Mouse (Mus musculus) stomach, embryonic 15.5 days (tissue): Measurements from ENCODE around the gene Myl4. TPM values are rescaled to one million over a fixed set of nuclear protein-coding genes. Genes with fewer than 3 reads are reported as not detected.
"Not testable (repeated sequence)": the region's sequence is repeated elsewhere in the genome, so short reads cannot be mapped to it uniquely, and the experiment has no call there.

Experiments
- ATAC-seq: fragments of 200-750 bp; cut with Nextera tagmentation; 2 replicates; pipeline ENCODE4 v1.8.0; 2017; ENCODE audit warnings: low read depth, moderate number of reproducible peaks, moderate TSS enrichment; ENCODE audit not compliant: insufficient read depth, low FRiP score
- H3K27ac ChIP-seq: fragments of 300-500 bp; sonication (generic); 2 replicates; pipeline ENCODE4 v1.5.1; 2015; ENCODE audit warnings: mild to moderate bottlenecking, inconsistent platforms
- H3K27me3 ChIP-seq: fragments of 300-500 bp; sonication (generic); replicated peaks from 2 replicates; pipeline ENCODE4 v1.6.1; 2015; ENCODE audit warnings: inconsistent platforms
- H3K36me3 ChIP-seq: fragments of 300-500 bp; sonication (generic); 2 replicates; pipeline ENCODE4 v1.6.1; 2015; ENCODE audit warnings: inconsistent platforms
- H3K4me1 ChIP-seq: fragments of 300-500 bp; sonication (generic); 2 replicates; pipeline ENCODE4 v1.6.1; 2015; ENCODE audit warnings: inconsistent platforms
- H3K4me2 ChIP-seq: fragments of 300-500 bp; sonication (generic); 2 replicates; pipeline ENCODE4 v1.6.1; 2015; ENCODE audit warnings: mild to moderate bottlenecking, inconsistent platforms
- H3K4me3 ChIP-seq: fragments of 300-500 bp; sonication (generic); replicated peaks from 2 replicates; pipeline ENCODE4 v1.5.1; 2015; ENCODE audit warnings: inconsistent platforms
- H3K9ac ChIP-seq: fragments of 300-500 bp; sonication (generic); 2 replicates; pipeline ENCODE4 v1.6.1; 2015; ENCODE audit warnings: inconsistent platforms
- H3K9me3 ChIP-seq: fragments of 300-500 bp; sonication (generic); 2 replicates; pipeline ENCODE4 v1.6.1; 2016; ENCODE audit warnings: inconsistent platforms
- WGBS: fragments of 180-500 bp; shearing (Covaris S2); methylation state at CpG from one replicate; pipeline ENCODE4 v1.1.7; 2015; 5-methylcytosine and 5-hydroxymethylcytosine counted together
- polyA plus RNA-seq: library from polyadenylated mRNA; unstranded; fragments of >200 nt; fragmentation: Nextera tagmentation; extraction: Ambion mirVana; gene quantifications from 2 replicates; pipeline ENCODE4 v1.2.1, GENCODE M21; 2015

The Myl4 gene
- 7.8 and 11.8 TPM in 2 replicates for polyA plus RNA-seq

GRCm38 (mm10) chr11:104550406-104550974, at the start of gene Myl4, which contains the start of gene Cdc27:
Gene Myl4, plus strand, starts transcription at chr11:104550663.
Gene Cdc27, minus strand, starts transcription at chr11:104550620.
- no peaks in the 10 kb centered on the region for H3K36me3 ChIP-seq
- H3K9me3 ChIP-seq: no peaks in the 10 kb centered on the region
- no peaks in the 10 kb centered on the region for H3K27me3 ChIP-seq
- peak within 1 kb of the TSS; percentile 89 for H3K9ac ChIP-seq
- peak within 1 kb of the TSS; percentile 79 for H3K4me3 ChIP-seq
- H3K4me1 ChIP-seq: peaks cover 2% of the 10 kb centered on the region; the same call in 1 of the 2 replicates
- peak within 1 kb of the TSS; percentile 65 for H3K4me2 ChIP-seq
- peak within 1 kb of the TSS; percentile 89 for H3K27ac ChIP-seq
- ATAC-seq: peak; percentile 95
- WGBS: under 1% methylated on average over 35 of the region's 35 CpGs

- Histone ChIP-seq H3K9me3 (no peaks in the 10 kb centered on the region), H3K9ac (no peak overlapping the region), H3K27me3 (no peaks in the 10 kb centered on the region), H3K4me3 (no peak overlapping the region), H3K4me2 (no peak overlapping the region), H3K36me3 (peaks cover 38% of the 10 kb centered on the region), H3K27ac (no peak overlapping the region), H3K4me1 (no peaks in the 10 kb centered on the region)
- WGBS: 79% methylated on average over 4 of the region's 4 CpGs
- ATAC-seq: no peak
Measured at GRCm38 (mm10) chr11:104508455-104508854, 42.0 kb upstream of the Myl4 start.

- H3K36me3 ChIP-seq: peaks cover 35% of the 10 kb centered on the region
- no peak overlapping the region for H3K4me3 ChIP-seq
- no peaks in the 10 kb centered on the region for H3K27me3 ChIP-seq
- ATAC-seq: no peak
- no peak overlapping the region for H3K9ac ChIP-seq
- H3K27ac ChIP-seq: no peak overlapping the region
- H3K4me2 ChIP-seq: no peak overlapping the region
- WGBS: 88% methylated on average over 2 of the region's 2 CpGs
- no peaks in the 10 kb centered on the region for H3K4me1 ChIP-seq
- H3K9me3 ChIP-seq: no peaks in the 10 kb centered on the region
Measured at GRCm38 (mm10) chr11:104510606-104511005, 39.9 kb upstream of the Myl4 start.

GRCm38 (mm10) chr11:104512436-104512835, 38.0 kb upstream of the Myl4 start:
- Histone ChIP-seq H3K27ac (no peak overlapping the region), H3K36me3 (peaks cover 35% of the 10 kb centered on the region), H3K27me3 (no peaks in the 10 kb centered on the region), H3K4me1 (no peaks in the 10 kb centered on the region), H3K4me2 (no peak overlapping the region), H3K9ac (no peak overlapping the region), H3K4me3 (no peak overlapping the region), H3K9me3 (no peaks in the 10 kb centered on the region)
- 82% methylated on average over 4 of the region's 4 CpGs for WGBS
- ATAC-seq: no peak

- no peaks in the 10 kb centered on the region for H3K27me3 ChIP-seq
- 94% methylated on average over 6 of the region's 6 CpGs for WGBS
- H3K36me3 ChIP-seq: peaks cover 30% of the 10 kb centered on the region
- ATAC-seq: no peak
- no peak overlapping the region for H3K4me2 ChIP-seq
- H3K4me3 ChIP-seq: no peak overlapping the region
- no peak overlapping the region for H3K27ac ChIP-seq
- H3K9ac ChIP-seq: no peak overlapping the region
- no peaks in the 10 kb centered on the region for H3K4me1 ChIP-seq
- no peaks in the 10 kb centered on the region for H3K9me3 ChIP-seq
Measured at GRCm38 (mm10) chr11:104525935-104526334, 24.5 kb upstream of the Myl4 start.

- no peak overlapping the region for H3K27ac ChIP-seq
- 76% methylated on average over 2 of the region's 2 CpGs for WGBS
- H3K4me1 ChIP-seq: no peaks in the 10 kb centered on the region
- no peaks in the 10 kb centered on the region for H3K9me3 ChIP-seq
- H3K4me3 ChIP-seq: no peak overlapping the region
- no peak for ATAC-seq
- H3K4me2 ChIP-seq: no peak overlapping the region
- peaks cover 13% of the 10 kb centered on the region for H3K36me3 ChIP-seq
- no peaks in the 10 kb centered on the region for H3K27me3 ChIP-seq
- no peak overlapping the region for H3K9ac ChIP-seq
Measured at GRCm38 (mm10) chr11:104536843-104537242, 13.6 kb upstream of the Myl4 start.

GRCm38 (mm10) chr11:104537945-104538555, 12.4 kb upstream of the Myl4 start:
- H3K27ac ChIP-seq: no peak overlapping the region
- no peak overlapping the region for H3K4me2 ChIP-seq
- H3K9ac ChIP-seq: no peak overlapping the region
- WGBS: 94% methylated on average over 2 of the region's 2 CpGs
- ATAC-seq: no peak
- no peaks in the 10 kb centered on the region for H3K4me1 ChIP-seq
- no peak overlapping the region for H3K4me3 ChIP-seq
- H3K27me3 ChIP-seq: no peaks in the 10 kb centered on the region
- H3K9me3 ChIP-seq: no peaks in the 10 kb centered on the region
- peaks cover 9% of the 10 kb centered on the region for H3K36me3 ChIP-seq

- WGBS: 98% methylated on average over 5 of the region's 5 CpGs
- H3K4me3 ChIP-seq: no peak overlapping the region
- H3K4me2 ChIP-seq: no peak overlapping the region
- H3K9me3 ChIP-seq: no peaks in the 10 kb centered on the region
- no peaks in the 10 kb centered on the region for H3K27me3 ChIP-seq
- ATAC-seq: no peak
- H3K36me3 ChIP-seq: peaks cover 5% of the 10 kb centered on the region; the same call in 1 of the 2 replicates
- no peak overlapping the region for H3K27ac ChIP-seq
- H3K9ac ChIP-seq: no peak overlapping the region
- no peaks in the 10 kb centered on the region for H3K4me1 ChIP-seq
Measured at GRCm38 (mm10) chr11:104539811-104540210, 10.7 kb upstream of the Myl4 start.

GRCm38 (mm10) chr11:104543337-104543736, 7.1 kb upstream of the Myl4 start:
- not testable (repeated sequence) for H3K27me3 ChIP-seq, ATAC-seq, H3K4me1 ChIP-seq, H3K9me3 ChIP-seq, H3K36me3 ChIP-seq, H3K9ac ChIP-seq, H3K4me3 ChIP-seq, H3K4me2 ChIP-seq, H3K27ac ChIP-seq
- WGBS: 86% methylated on average over 2 of the region's 2 CpGs

GRCm38 (mm10) chr11:104544507-104544906, 6.0 kb upstream of the Myl4 start:
- Histone ChIP-seq H3K27ac (no peak overlapping the region), H3K27me3 (no peaks in the 10 kb centered on the region), H3K4me1 (peaks cover 2% of the 10 kb centered on the region; the same call in 1 of the 2 replicates), H3K9ac (no peak overlapping the region), H3K4me2 (no peak overlapping the region), H3K9me3 (no peaks in the 10 kb centered on the region), H3K4me3 (no peak overlapping the region), H3K36me3 (peaks cover 9% of the 10 kb centered on the region; the same call in 1 of the 2 replicates)
- WGBS: 65% methylated on average over 2 of the region's 2 CpGs
- ATAC-seq: no peak

- no peaks in the 10 kb centered on the region for H3K9me3 ChIP-seq
- peaks cover 2% of the 10 kb centered on the region; the same call in 1 of the 2 replicates for H3K4me1 ChIP-seq
- no peak overlapping the region for H3K9ac ChIP-seq
- ATAC-seq: no peak
- H3K4me3 ChIP-seq: no peak overlapping the region
- H3K4me2 ChIP-seq: no peak overlapping the region
- WGBS: 84% methylated on average over 3 of the region's 3 CpGs
- H3K36me3 ChIP-seq: peaks cover 5% of the 10 kb centered on the region; the same call in 1 of the 2 replicates
- no peak overlapping the region for H3K27ac ChIP-seq
- H3K27me3 ChIP-seq: no peaks in the 10 kb centered on the region
Measured at GRCm38 (mm10) chr11:104547502-104547901, 3.0 kb upstream of the Myl4 start.
